Mouse (Mus musculus) neutrophil, adult 59 days (primary cell): Measurements from ENCODE around the gene Hmgcl. TPM values are rescaled to one million over a fixed set of nuclear protein-coding genes. Genes with fewer than 3 reads are reported as not detected.

Source experiments
- total RNA-seq, 2 experiments: library from RNA; stranded (reverse); gene quantifications; 1 replicate in 1 of 2; 2 replicates in 1 of 2; pipeline ENCODE4 v1.2.4; 2023

The Hmgcl gene
- 10 to 100 TPM; 52.8 to 65.4 TPM for total RNA-seq

GRCm38 (mm10) chr4:135946278-135946658 lies at the start of gene Hmgcl:
Gene Hmgcl (plus strand): TSS chr4:135946448.

DNA sequence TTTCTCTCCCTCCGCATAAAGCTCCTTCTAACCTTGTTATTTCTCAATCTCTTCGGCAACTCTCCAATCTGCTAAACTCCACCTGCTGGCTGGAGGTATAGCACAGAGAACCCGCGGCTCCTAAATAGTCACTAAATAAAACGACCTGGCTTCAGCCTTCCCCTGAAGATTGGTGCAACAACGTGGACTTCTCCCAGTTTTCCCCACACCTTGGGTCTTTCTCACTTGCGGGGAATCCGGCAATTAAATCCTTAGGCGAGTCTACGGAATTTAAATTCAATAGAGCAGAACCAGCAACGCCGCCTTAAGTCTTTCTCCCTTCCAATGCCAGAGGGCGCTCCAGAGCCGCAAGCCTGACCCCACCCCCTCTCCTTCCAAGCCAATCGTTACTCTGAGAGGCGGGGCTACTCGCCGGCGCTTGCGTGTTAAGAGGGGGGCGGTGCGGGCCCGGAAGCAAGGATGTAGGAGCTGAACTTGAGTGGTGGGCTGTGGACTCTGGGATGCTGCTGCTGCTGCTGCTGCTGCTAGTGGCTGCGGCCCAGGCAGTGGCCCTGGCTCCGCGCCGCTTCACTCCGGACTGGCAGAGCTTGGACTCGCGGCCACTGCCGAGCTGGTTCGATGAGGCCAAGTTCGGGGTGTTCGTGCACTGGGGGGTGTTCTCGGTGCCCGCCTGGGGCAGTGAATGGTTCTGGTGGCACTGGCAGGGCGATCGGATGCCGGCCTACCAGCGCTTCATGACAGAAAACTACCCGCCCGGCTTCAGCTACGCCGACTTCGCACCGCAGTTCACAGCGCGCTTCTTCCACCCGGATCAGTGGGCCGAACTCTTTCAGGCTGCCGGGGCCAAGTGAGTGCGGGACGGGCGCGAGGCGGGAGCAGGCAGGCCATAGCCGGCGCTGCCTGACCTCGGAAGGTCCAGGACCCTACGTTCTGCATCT lies 25.7 kb upstream of the Hmgcl start, which contains the start of gene Fuca1:
Fuca1 (plus strand) TSS at position 432 of the 938 bp plus-strand sequence.

DNA sequence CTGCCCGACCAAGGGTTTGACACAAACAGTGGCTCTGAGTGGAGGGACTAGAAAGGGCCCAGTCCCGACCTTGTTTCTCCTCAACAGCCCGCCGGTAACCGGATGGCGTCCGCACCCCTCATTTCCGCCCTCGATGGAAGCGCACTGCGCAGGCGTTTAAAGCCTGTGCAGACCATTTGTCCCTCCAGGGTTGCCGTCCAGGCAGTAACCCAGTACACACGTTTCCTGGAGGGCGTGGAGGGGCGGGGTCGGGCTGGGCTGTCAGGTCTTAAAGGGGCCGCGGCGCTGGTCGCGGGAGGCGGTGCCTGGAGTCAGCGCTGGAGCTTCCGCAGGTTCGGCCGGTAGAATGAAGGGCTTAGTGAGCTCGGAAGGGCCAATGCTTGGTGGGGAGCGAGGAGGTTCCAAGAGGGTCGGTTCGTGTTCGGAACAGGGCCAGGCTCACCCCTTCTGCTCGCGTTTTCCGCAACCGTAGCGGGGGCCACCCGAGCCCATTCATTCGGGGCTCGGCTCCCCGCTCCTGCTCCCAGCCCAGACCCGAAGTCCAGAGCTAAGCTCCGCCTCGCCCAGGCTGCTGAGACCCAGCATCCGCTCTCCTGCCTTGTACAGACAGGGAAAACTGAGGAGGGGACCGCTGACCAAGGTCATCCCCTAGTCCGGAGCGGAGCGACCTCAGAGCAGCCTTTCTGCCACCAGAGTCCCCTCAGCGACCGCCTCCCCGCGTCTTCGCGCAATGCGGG lies 17.4 kb downstream of the Hmgcl start, which contains the start of gene Gale:
Gale (plus strand) TSS at position 271 of the 737 bp plus-strand sequence.

DNA sequence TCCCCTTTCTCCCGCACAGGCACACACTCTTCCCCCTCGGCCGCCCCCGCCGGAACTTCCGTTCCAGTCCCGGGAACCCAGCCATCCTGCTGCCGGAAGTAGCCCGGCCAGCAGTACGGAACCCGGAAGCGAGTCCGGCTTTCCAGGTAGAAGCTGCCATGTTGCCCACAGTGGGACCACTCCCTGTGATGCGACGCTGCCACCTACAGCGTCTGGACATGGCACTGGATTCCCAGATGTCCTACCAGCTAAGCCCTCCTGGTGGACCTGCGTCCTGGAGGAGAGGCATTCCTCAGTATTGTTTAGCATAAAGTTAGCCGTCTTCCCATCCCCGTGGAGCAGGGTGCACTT lies 26.3 kb downstream of the Hmgcl start, which contains the start of gene Lypla2:
Lypla2 (minus strand) TSS at position 71 of the 351 bp plus-strand sequence.

GRCm38 (mm10) chr4:135986943-135987710 lies 40.9 kb downstream of the Hmgcl start, which contains the start of gene Pithd1:
Gene Pithd1 (minus strand): TSS chr4:135987264.

Other genes with a start within 250 kb of the Hmgcl start
- not detected for gene Il22ra1, start 218.3 kb upstream of the Hmgcl start, total RNA-seq
- not detected for gene Myom3, start 186.7 kb upstream of the Hmgcl start, total RNA-seq
- gene Srsf10, start 90.7 kb upstream of the Hmgcl start, total RNA-seq, result 10 to 100 TPM; 56.8 to 69.4 TPM
- 10 to 100 TPM; 84.4 to 94.3 TPM for gene Pnrc2, start 72.6 kb upstream of the Hmgcl start, total RNA-seq
- gene Cnr2, start 51.1 kb upstream of the Hmgcl start, total RNA-seq, result 10 to 100 TPM; 32.0 to 36.5 TPM
- gene Fuca1, start 25.7 kb upstream of the Hmgcl start, total RNA-seq, result 100 to 1,000 TPM; 129 to 132 TPM
- gene Gale, start 17.3 kb downstream of the Hmgcl start, total RNA-seq, result 10 to 100 TPM; 15.4 to 16.8 TPM
- 100 to 1,000 TPM; 101 to 106 TPM for gene Lypla2, start 26.2 kb downstream of the Hmgcl start, total RNA-seq
- gene Pithd1, start 40.8 kb downstream of the Hmgcl start, total RNA-seq, result 10 to 100 TPM; 23.1 to 23.6 TPM
- gene Eloa, start 75.3 kb downstream of the Hmgcl start, total RNA-seq, result 10 to 100 TPM; 65.3 to 70.7 TPM
- gene Rpl11, start 107.0 kb downstream of the Hmgcl start, total RNA-seq, result 100 to 1,000 TPM; 351 to 354 TPM
- 1 to 10 TPM; 3.5 to 7.7 TPM for gene Id3, start 197.0 kb downstream of the Hmgcl start, total RNA-seq
- gene E2f2, start 225.9 kb downstream of the Hmgcl start, total RNA-seq, result 10 to 100 TPM; 90.1 to 92.7 TPM